Comparison of ENCODE assay signal across 8 mouse cellular contexts in the genomic region with DNA sequence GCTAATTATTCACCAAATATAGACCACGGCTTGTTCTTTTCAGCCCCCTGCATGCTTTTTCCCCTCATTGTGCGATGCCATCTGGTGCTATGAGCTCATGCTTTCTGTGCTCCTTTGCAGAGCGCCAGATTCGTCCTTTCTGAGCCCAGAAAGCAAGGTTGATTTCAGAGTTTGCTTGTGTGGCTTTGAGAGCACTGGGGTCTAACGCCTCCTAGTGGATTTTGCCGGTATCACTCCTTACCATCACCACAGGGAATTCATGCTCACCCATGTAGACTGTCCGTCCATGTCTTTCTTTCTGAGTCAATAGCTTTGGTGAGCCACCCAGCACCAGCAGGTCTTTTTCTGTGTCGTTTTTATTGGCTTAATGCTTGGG. TPM values are rescaled to one million over a fixed set of nuclear protein-coding genes. Genes with fewer than 3 reads are reported as not detected.
DNase-seq lines count a peak whose midpoint lies in the region; ATAC-seq and TF ChIP-seq lines count a peak whose summit lies in the region.

No protein-coding gene starts in this region.

- TF ChIP-seq POLR2A in small intestine, adult 2 months (IDR thresholded peaks at IDR 0.05; ENCODE audit: low read depth, low read length) = no peak

- WGBS in midbrain, embryonic 12.5 days = 6% methylated on average over 8 of the region's 8 CpGs
- 10% methylated on average over 8 of the region's 8 CpGs for WGBS in small intestine, adult 2 months

- peak overlapping the region; percentile 73 for H3K27ac ChIP-seq in midbrain, embryonic 12.5 days (replicated peaks)
- no peak overlapping the region for H3K27ac ChIP-seq in small intestine, adult 2 months (ENCODE audit: insufficient read depth, low read depth, low read length)

- no peaks in the 10 kb centered on the region for H3K36me3 ChIP-seq in midbrain, embryonic 12.5 days
- no peaks in the 10 kb centered on the region for H3K36me3 ChIP-seq in small intestine, adult 2 months (ENCODE audit: control insufficient read depth, insufficient read depth, low read length)

- intact Hi-C loops in left cerebral cortex, postnatal 25 days (cut with DNase I) = loop anchor here (2.0 to 5.0 kb wide), 5 partner anchors 38 to 360 kb away; partner anchors contain the start of genes Map4k3 and Tmem178

- H3K4me3 ChIP-seq in midbrain, embryonic 12.5 days = no peak overlapping the region
- H3K4me3 ChIP-seq in small intestine, adult 2 months (ENCODE audit: low read depth, low read length) = no peak overlapping the region

- peak; percentile 49; the same call in 1 of the 2 replicates for TF ChIP-seq CTCF in small intestine, adult 2 months (IDR thresholded peaks at IDR 0.05; ENCODE audit: extremely low read depth, insufficient read length, insufficient replicate concordance, low read depth, low read length)

- H3K4me1 ChIP-seq in midbrain, embryonic 12.5 days = peaks cover 19% of the 10 kb centered on the region
- no peaks in the 10 kb centered on the region for H3K4me1 ChIP-seq in small intestine, adult 2 months (ENCODE audit: control insufficient read depth, insufficient read depth, insufficient read length, low read length)

- peak; percentile 85 for ATAC-seq in granulocyte monocyte progenitor cell, adult 5-6 weeks (replicated peaks; ENCODE audit: poor library complexity, severe bottlenecking)
- ATAC-seq in midbrain, embryonic 12.5 days (ENCODE audit: low FRiP score, low read depth) = peak; percentile 79

- DNase-seq in urinary bladder, adult 18-20 months (ENCODE audit: low spot score in 2 of 2) = peak; percentile 40 to 49
- no peak for DNase-seq in urinary bladder, postnatal 10 days (ENCODE audit: low spot score)
- DNase-seq in embryo, embryonic 11.5 days (ENCODE audit: low read depth, low spot score) = peak; percentile 65
- DNase-seq in kidney, adult 11 months = peak; percentile 57
- DNase-seq in left cerebral cortex, postnatal 25 days (ENCODE audit: low spot score in 2 of 2) = peak; percentile 88 to 96

- H3K4me2 ChIP-seq in midbrain, embryonic 12.5 days (replicated peaks) = no peak overlapping the region

- H3K27me3 ChIP-seq in midbrain, embryonic 12.5 days = no peaks in the 10 kb centered on the region
- no peaks in the 10 kb centered on the region for H3K27me3 ChIP-seq in small intestine, adult 2 months (ENCODE audit: control insufficient read depth, insufficient read depth, low read length)

- H3K9ac ChIP-seq in midbrain, embryonic 12.5 days (replicated peaks) = no peak overlapping the region

- H3K9me3 ChIP-seq in midbrain, embryonic 12.5 days = no peaks in the 10 kb centered on the region

RNA-seq across cellular contexts. Expression of gene Tmem178, which starts 38.0 kb away (rescaled TPM):
- 0.47 TPM in 1 of 2 replicates, not detected in the other for total RNA-seq in granulocyte monocyte progenitor cell, adult 5-6 weeks (2014; fragmentation: Nextera tagmentation)
- 2.0 and 2.6 TPM in 2 replicates for total RNA-seq in granulocyte monocyte progenitor cell, adult 5-6 weeks (2017)
- total RNA-seq in left cerebral cortex, postnatal 25 days (2021) = 100 to 1,000 TPM in 1 of 2 experiments, 10 to 100 TPM in 1; 98.7 to 124 TPM
- 23.4 and 23.5 TPM in 2 replicates for polyA plus RNA-seq in midbrain, embryonic 12.5 days (2016; fragmentation: Nextera tagmentation; extraction: Ambion mirVana)
- 1.9 and 4.0 TPM in 2 replicates for polyA plus RNA-seq in small intestine, adult 2 months (2012; rRNA removed)

Comparison
In these comparisons a context has a peak if more than half of its experiments do, and no peak if none do; other contexts are left out.
1. RNA of gene Tmem178, which starts 38.0 kb away (total RNA-seq): 98.7 to 124 TPM in left cerebral cortex, postnatal 25 days; 0.47 to 2.6 TPM in granulocyte monocyte progenitor cell, adult 5-6 weeks; every median in the first group is over 10 times any median in the second.